Mouse (Mus musculus): Measurements from ENCODE around the gene Dennd4a. TPM values are rescaled to one million over a fixed set of nuclear protein-coding genes. Genes with fewer than 3 reads are reported as not detected.

Dennd4a gene
- polyA plus RNA-seq, 1 experiment from 2014 or later: 6.3 TPM

DNA sequence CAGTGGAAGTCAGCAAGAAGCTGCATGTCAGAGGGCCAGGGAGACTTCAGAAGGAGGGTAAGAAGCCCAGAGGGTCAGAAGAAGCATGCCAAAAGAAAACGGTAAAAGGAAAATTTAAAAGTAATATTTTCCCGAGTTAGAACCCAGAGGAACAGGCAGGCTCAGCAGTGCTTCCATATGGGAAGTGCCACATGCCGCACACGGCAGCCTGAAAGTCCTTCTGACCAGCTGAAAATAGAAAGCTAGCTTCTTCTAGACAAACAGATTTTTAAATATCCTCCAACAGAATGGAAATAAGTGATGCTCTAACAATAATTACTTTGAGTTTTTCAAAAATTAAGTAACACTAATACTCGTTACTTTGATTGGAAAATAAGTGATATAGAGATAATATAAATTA lies 74.9 kb downstream of the Dennd4a start:
- Histone ChIP-seq H3K4me3 (ENCODE audit: low read depth, low read length) (no peak overlapping the region), H3K4me1 (ENCODE audit: insufficient read depth, low read depth, low read length) (no peaks in the 10 kb centered on the region), H3K36me3 (ENCODE audit: insufficient read depth, low read length) (no peaks in the 10 kb centered on the region), H3K4me2 (replicated peaks; ENCODE audit: low read depth, low read length) (no peak overlapping the region), H3K27ac (ENCODE audit: low read length) (no peak overlapping the region), H3K9me3 (ENCODE audit: low read length) (no peaks in the 10 kb centered on the region), H3K9ac (replicated peaks; ENCODE audit: low read depth) (no peak overlapping the region), H3K27me3 (replicated peaks; ENCODE audit: insufficient read depth, low read length) (no peaks in the 10 kb centered on the region)
- TF ChIP-seq CTCF (IDR thresholded peaks at IDR 0.05) (no peak), EP300 (IDR thresholded peaks at IDR 0.05) (no peak)
- ATAC-seq: no peak
- DNase-seq (ENCODE audit: low spot score): no peak
- 81% methylated on average over 5 of the region's 5 CpGs for WGBS

DNA sequence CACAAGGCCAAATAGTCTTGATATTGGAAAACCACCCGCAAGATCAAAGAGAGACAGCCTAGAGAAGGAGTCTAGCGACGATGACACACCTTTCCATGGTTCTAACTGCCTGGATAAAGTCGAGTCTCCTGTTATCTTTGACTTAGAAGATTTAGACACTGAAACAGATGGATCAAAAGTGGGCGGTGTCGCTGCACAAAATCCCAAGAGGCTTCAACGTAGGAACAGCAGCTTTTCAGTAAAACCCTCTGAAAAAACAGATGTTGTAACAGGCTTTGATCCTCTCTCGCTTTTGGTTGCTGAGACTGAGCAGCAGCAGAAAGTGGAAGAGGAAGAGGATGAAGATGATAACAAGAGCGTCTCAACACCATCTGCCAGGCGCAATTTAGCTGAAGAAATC lies 85.5 kb downstream of the Dennd4a start:
- Histone ChIP-seq H3K4me2 (replicated peaks; ENCODE audit: low read depth, low read length) (no peak overlapping the region), H3K36me3 (ENCODE audit: insufficient read depth, low read length) (peaks cover 6% of the 10 kb centered on the region; the same call in 1 of the 2 replicates), H3K4me3 (ENCODE audit: low read depth, low read length) (no peak overlapping the region), H3K4me1 (ENCODE audit: insufficient read depth, low read depth, low read length) (no peaks in the 10 kb centered on the region), H3K9ac (replicated peaks; ENCODE audit: low read depth) (no peak overlapping the region), H3K27me3 (replicated peaks; ENCODE audit: insufficient read depth, low read length) (no peaks in the 10 kb centered on the region), H3K9me3 (ENCODE audit: low read length) (no peaks in the 10 kb centered on the region), H3K27ac (ENCODE audit: low read length) (no peak overlapping the region)
- WGBS: 84% methylated on average over 10 of the region's 10 CpGs
- no peak for TF ChIP-seq EP300 (IDR thresholded peaks at IDR 0.05)
- TF ChIP-seq CTCF (IDR thresholded peaks at IDR 0.05): no peak
- no peak for DNase-seq (ENCODE audit: low spot score)
- no peak for ATAC-seq

DNA sequence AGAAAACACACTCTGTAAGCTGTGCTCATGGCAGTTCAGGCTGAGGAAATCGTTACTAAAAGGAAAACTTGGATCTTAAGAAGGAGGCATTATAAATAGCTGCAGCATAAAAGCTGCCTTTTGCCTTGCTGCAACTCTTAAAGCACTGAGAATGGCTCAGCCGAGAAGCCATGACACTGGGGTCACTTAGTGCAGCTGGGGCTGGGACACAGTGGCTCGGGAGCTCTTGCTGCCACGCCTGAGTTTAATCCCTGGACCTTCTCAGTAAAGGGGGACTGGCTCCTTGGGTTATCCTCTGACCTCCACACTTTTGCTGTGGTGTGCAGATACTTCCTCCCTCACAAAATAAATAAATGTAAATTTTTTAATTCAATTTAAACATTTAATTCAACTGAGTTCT lies 91.7 kb downstream of the Dennd4a start:
- 41% methylated on average over 4 of the region's 4 CpGs for WGBS
- no peak for ATAC-seq
- no peak for DNase-seq (ENCODE audit: low spot score)
- TF ChIP-seq CTCF (IDR thresholded peaks at IDR 0.05) (no peak), EP300 (IDR thresholded peaks at IDR 0.05) (no peak)
- no peak overlapping the region for H3K9ac ChIP-seq (replicated peaks; ENCODE audit: low read depth)
- H3K4me1 ChIP-seq (ENCODE audit: insufficient read depth, low read depth, low read length): no peaks in the 10 kb centered on the region
- no peaks in the 10 kb centered on the region for H3K9me3 ChIP-seq (ENCODE audit: low read length)
- no peak overlapping the region for H3K4me3 ChIP-seq (ENCODE audit: low read depth, low read length)
- no peak overlapping the region for H3K4me2 ChIP-seq (replicated peaks; ENCODE audit: low read depth, low read length)
- no peak overlapping the region for H3K27ac ChIP-seq (ENCODE audit: low read length)
- H3K27me3 ChIP-seq (replicated peaks; ENCODE audit: insufficient read depth, low read length): no peaks in the 10 kb centered on the region
- peaks cover 6% of the 10 kb centered on the region; the same call in 1 of the 2 replicates for H3K36me3 ChIP-seq (ENCODE audit: insufficient read depth, low read length)

DNA sequence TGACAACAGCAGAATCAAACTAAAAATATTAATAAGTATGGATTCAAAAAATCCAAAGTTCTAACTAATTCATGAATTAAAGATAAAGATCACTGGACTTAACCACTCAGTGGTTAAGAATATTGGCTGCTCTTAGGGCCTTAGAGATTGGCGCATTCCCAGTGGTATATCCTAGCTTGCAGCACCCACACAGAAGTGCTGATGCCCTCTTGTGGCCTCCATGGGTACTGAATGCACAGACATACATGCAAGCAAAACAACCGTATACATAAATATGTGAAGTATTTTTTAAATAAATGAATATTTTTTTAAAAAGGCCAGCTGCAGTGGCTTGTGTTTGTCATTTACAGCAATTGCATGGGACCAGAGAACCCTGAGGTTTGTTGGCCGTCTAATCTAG lies 92.2 kb downstream of the Dennd4a start:
- H3K27ac ChIP-seq (ENCODE audit: low read length): no peak overlapping the region
- H3K9ac ChIP-seq (replicated peaks; ENCODE audit: low read depth): no peak overlapping the region
- DNase-seq (ENCODE audit: low spot score) (peak; percentile 89), ATAC-seq (peak; percentile 47; the same call in 1 of the 2 replicates)
- TF ChIP-seq CTCF (IDR thresholded peaks at IDR 0.05): peak; percentile 90
- no peak for TF ChIP-seq EP300 (IDR thresholded peaks at IDR 0.05)
- WGBS: 47% methylated on average over 3 of the region's 3 CpGs
- H3K4me2 ChIP-seq (replicated peaks; ENCODE audit: low read depth, low read length): no peak overlapping the region
- H3K36me3 ChIP-seq (ENCODE audit: insufficient read depth, low read length): peaks cover 6% of the 10 kb centered on the region; the same call in 1 of the 2 replicates
- H3K27me3 ChIP-seq (replicated peaks; ENCODE audit: insufficient read depth, low read length): no peaks in the 10 kb centered on the region
- no peaks in the 10 kb centered on the region for H3K9me3 ChIP-seq (ENCODE audit: low read length)
- H3K4me1 ChIP-seq (ENCODE audit: insufficient read depth, low read depth, low read length): no peaks in the 10 kb centered on the region
- no peak overlapping the region for H3K4me3 ChIP-seq (ENCODE audit: low read depth, low read length)

DNA sequence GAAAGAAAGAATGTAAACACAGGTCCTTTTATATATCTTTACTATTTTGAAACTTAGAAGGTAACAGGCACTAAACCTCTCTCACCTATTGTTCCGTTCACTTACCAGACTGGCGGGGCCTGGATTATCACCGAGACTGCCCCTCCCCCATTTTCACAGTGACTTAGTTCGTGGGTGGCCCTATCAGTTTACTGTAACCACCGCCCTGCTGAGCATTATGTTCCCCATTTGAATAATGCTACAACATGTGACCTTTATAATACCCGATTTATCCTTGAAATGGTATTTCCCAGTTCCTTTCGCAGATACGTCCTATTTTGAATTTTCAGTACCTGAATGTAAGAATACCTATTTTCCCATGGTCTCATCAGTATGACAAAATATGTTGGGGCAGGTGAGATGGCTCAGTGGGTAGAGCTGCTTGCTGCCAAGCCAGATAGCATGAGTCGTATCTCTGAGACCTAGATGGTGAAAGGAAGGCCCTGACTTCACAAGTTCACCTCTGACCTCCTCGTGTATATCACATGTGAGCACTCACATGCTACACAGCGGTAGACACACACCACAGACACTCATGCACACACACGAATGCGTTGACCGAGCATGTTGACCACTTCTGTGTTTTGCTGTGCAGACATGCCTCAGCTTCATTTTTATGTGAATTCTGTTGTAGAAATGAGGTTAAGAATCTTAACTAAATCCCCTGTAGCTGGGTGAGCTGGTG lies 93.9 kb downstream of the Dennd4a start:
- no peak overlapping the region for H3K4me3 ChIP-seq (ENCODE audit: low read depth, low read length)
- no peaks in the 10 kb centered on the region for H3K4me1 ChIP-seq (ENCODE audit: insufficient read depth, low read depth, low read length)
- H3K36me3 ChIP-seq (ENCODE audit: insufficient read depth, low read length): peaks cover 6% of the 10 kb centered on the region; the same call in 1 of the 2 replicates
- 84% methylated on average over 14 of the region's 14 CpGs for WGBS
- no peak for ATAC-seq
- H3K9ac ChIP-seq (replicated peaks; ENCODE audit: low read depth): no peak overlapping the region
- TF ChIP-seq EP300 (IDR thresholded peaks at IDR 0.05) (no peak), CTCF (IDR thresholded peaks at IDR 0.05) (no peak)
- H3K4me2 ChIP-seq (replicated peaks; ENCODE audit: low read depth, low read length): no peak overlapping the region
- H3K9me3 ChIP-seq (ENCODE audit: low read length): no peaks in the 10 kb centered on the region
- DNase-seq (ENCODE audit: low spot score): no peak
- no peak overlapping the region for H3K27ac ChIP-seq (ENCODE audit: low read length)
- no peaks in the 10 kb centered on the region for H3K27me3 ChIP-seq (replicated peaks; ENCODE audit: insufficient read depth, low read length)

DNA sequence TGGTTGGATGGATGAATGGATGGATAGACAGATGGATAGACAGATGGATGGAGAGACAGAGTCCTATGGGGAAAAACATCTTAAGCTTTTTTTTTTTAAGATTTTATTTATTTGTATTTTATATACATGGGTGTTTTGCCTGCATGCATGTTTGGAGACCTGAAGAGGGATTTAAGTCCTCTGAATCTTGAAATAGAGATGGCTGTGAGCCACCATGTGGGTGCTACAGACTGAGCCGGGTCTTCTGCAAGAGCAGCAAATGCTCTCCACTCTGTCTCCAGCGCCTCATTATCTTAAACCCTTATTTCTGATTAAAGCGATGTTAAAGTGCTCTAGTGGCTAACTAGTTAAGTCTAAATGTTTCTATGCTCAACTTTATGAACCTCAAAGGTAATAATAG lies 96.3 kb downstream of the Dennd4a start:
- Histone ChIP-seq H3K9ac (replicated peaks; ENCODE audit: low read depth) (no peak overlapping the region), H3K27me3 (replicated peaks; ENCODE audit: insufficient read depth, low read length) (no peaks in the 10 kb centered on the region), H3K36me3 (ENCODE audit: insufficient read depth, low read length) (peaks cover 6% of the 10 kb centered on the region; the same call in 1 of the 2 replicates), H3K4me1 (ENCODE audit: insufficient read depth, low read depth, low read length) (no peaks in the 10 kb centered on the region), H3K27ac (ENCODE audit: low read length) (no peak overlapping the region), H3K9me3 (ENCODE audit: low read length) (no peaks in the 10 kb centered on the region), H3K4me2 (replicated peaks; ENCODE audit: low read depth, low read length) (no peak overlapping the region), H3K4me3 (ENCODE audit: low read depth, low read length) (no peak overlapping the region)
- ATAC-seq: no peak
- no peak for DNase-seq (ENCODE audit: low spot score)
- 90% methylated on average over 3 of the region's 3 CpGs for WGBS
- no peak for TF ChIP-seq CTCF (IDR thresholded peaks at IDR 0.05)
